17 mouse cellular contexts compared by ENCODE assay signal in genomic region chr16:33796756-33797155, GRCm38 (mm10). TPM values are rescaled to one million over a fixed set of nuclear protein-coding genes. Genes with fewer than 3 reads are reported as not detected.
"Had no signal": no experiment of that assay in that cellular context is flagged by ENCODE, and none has a peak within 500 bp of the region (broad histone marks: within the 10 kb centered on the region; RNA-seq: fewer than 3 reads in every experiment).

No protein-coding gene starts in this region.

- H3K9me3 ChIP-seq: kidney, embryonic 15.5 days; limb, embryonic 10.5 days; liver, embryonic 13.5 days; lung, embryonic 15.5 days; midbrain, embryonic 15.5 days; neural tube, embryonic 12.5 days had no signal

- DNase-seq: kidney, adult 2 months; kidney, postnatal 14 days; liver, embryonic 13.5 days; liver, postnatal 0 days; lung, postnatal 14 days; spleen, adult 18-20 months; thymus, postnatal 14 days had no signal

- H3K36me3 ChIP-seq: kidney, embryonic 15.5 days; limb, embryonic 10.5 days; liver, embryonic 13.5 days; lung, embryonic 15.5 days; midbrain, embryonic 15.5 days; neural tube, embryonic 12.5 days had no signal

- H3K4me3 ChIP-seq: kidney, embryonic 15.5 days; left cerebral cortex, adult 2 months; limb, embryonic 10.5 days; liver, embryonic 13.5 days; lung, embryonic 15.5 days; midbrain, embryonic 15.5 days; neural tube, embryonic 12.5 days had no signal

- H3K9ac ChIP-seq: kidney, embryonic 15.5 days; liver, postnatal 0 days; lung, embryonic 15.5 days; midbrain, embryonic 15.5 days; neural tube, embryonic 12.5 days had no signal

- H3K4me1 ChIP-seq: kidney, embryonic 15.5 days; limb, embryonic 10.5 days; lung, embryonic 15.5 days; midbrain, embryonic 15.5 days; neural tube, embryonic 12.5 days had no signal

- H3K27ac ChIP-seq: kidney, embryonic 15.5 days; left cerebral cortex, adult 2 months; limb, embryonic 10.5 days; lung, embryonic 15.5 days; midbrain, embryonic 15.5 days; neural tube, embryonic 12.5 days had no signal

- H3K4me2 ChIP-seq: kidney, embryonic 15.5 days; lung, embryonic 15.5 days; midbrain, embryonic 11.5 days; midbrain, embryonic 15.5 days; neural tube, embryonic 12.5 days had no signal

- H3K27me3 ChIP-seq: kidney, embryonic 15.5 days; liver, embryonic 13.5 days; lung, embryonic 15.5 days; midbrain, embryonic 15.5 days; neural tube, embryonic 12.5 days had no signal

- ATAC-seq: liver, postnatal 0 days; midbrain, embryonic 15.5 days had no signal

RNA-seq across cellular contexts. Expression of gene Muc13, which starts 2.9 kb away (rescaled TPM):
- total RNA-seq: layer of hippocampus, adult 8-10 months; layer of hippocampus, postnatal 14 days; left cerebral cortex, postnatal 14 days had no signal
